Mouse (Mus musculus) MEL (cell line): ENCODE results near the gene Mrpl14.

Experiments used
- CHD2 ChIP-seq: IDR thresholded peaks from 2 replicates; pipeline ENCODE4 v1.6.1; 2011; ENCODE audit warnings: low read length, improper control_type of control experiment
- CTCF ChIP-seq, 3 experiments: IDR thresholded peaks in 2 of 3; conservative IDR thresholded peaks in 1 of 3; 2 replicates each; pipeline ENCODE4 v1.5.1; 2011 to 2012; ENCODE audit warnings: low read length in 3 of 3, low read depth in 2 of 3, mild to moderate bottlenecking in 2 of 3, improper control_type of control experiment in 1 of 3, inconsistent platforms in 1 of 3, mixed read lengths in 1 of 3, moderate library complexity in 1 of 3; ENCODE audit not compliant: control insufficient read depth in 1 of 3, insufficient read depth in 1 of 3, poor library complexity in 1 of 3, severe bottlenecking in 1 of 3
- GATA1 ChIP-seq: IDR thresholded peaks from 2 replicates; pipeline ENCODE4 v1.6.1; 2011; ENCODE audit warnings: low read depth, low read length, improper control_type of control experiment
- HCFC1 ChIP-seq: IDR thresholded peaks from 2 replicates; pipeline ENCODE4 v1.6.1; 2012; ENCODE audit warnings: low read depth, mild to moderate bottlenecking, inconsistent platforms, low read length, improper control_type of control experiment, moderate library complexity
- MAX ChIP-seq: IDR thresholded peaks from 2 replicates; pipeline ENCODE4 v1.6.1; 2011; ENCODE audit warnings: low read length, improper control_type of control experiment
- MEF2A ChIP-seq: IDR thresholded peaks from 2 replicates; pipeline ENCODE4 v1.6.1; 2014; ENCODE audit warnings: low read depth, mild to moderate bottlenecking, inconsistent platforms, low read length, improper control_type of control experiment; ENCODE audit not compliant: poor library complexity, insufficient replicate concordance, severe bottlenecking; ENCODE audit errors: extremely low read depth
- POLR2A ChIP-seq, 2 experiments: IDR thresholded peaks; 2 replicates each; pipeline ENCODE4 v1.6.1; 2011 to 2012; ENCODE audit warnings: low read length in 2 of 2, mild to moderate bottlenecking in 2 of 2, control low read depth in 1 of 2, improper control_type of control experiment in 1 of 2, low read depth in 1 of 2, moderate library complexity in 1 of 2; ENCODE audit not compliant: control insufficient read depth in 1 of 2, insufficient read depth in 1 of 2, poor library complexity in 1 of 2
- TCF12 ChIP-seq: IDR thresholded peaks from 2 replicates; pipeline ENCODE4 v1.6.1; 2014; ENCODE audit warnings: low read depth, mild to moderate bottlenecking, inconsistent platforms, low read length, improper control_type of control experiment, moderate library complexity
- ZKSCAN1 ChIP-seq: IDR thresholded peaks from 2 replicates; pipeline ENCODE4 v1.6.1; 2012; ENCODE audit warnings: low read depth, mild to moderate bottlenecking, inconsistent platforms, low read length, improper control_type of control experiment, moderate library complexity

- TF ChIP-seq CTCF (IDR thresholded peaks at IDR 0.05 in 2 of 3, conservative IDR thresholded peaks at IDR 0.05 in 1 of 3; ENCODE audit: control insufficient read depth in 1 of 3, insufficient read depth in 1 of 3, low read depth in 2 of 3, low read length in 3 of 3, poor library complexity in 1 of 3, severe bottlenecking in 1 of 3): no peak
- no peak for TF ChIP-seq HCFC1
- TF ChIP-seq CHD2: no peak
- peak; percentile 94 for TF ChIP-seq ZKSCAN1
- TF ChIP-seq MEF2A: no peak
- TF ChIP-seq POLR2A (IDR thresholded peaks at IDR 0.05; ENCODE audit: control insufficient read depth in 1 of 2, insufficient read depth in 1 of 2, low read depth in 1 of 2, low read length in 2 of 2, poor library complexity in 1 of 2): peak; percentile 6 to 12; a peak in 2 of 4 replicates
- TF ChIP-seq GATA1: peak; percentile 28; the same call in 1 of the 2 replicates
- TF ChIP-seq MAX: no peak
- 0 out of 2 replicates have a peak, but pooled peaks have one; percentile 10 for TF ChIP-seq TCF12
Measured at GRCm38 (mm10) chr17:45737078-45737601, 51.0 kb downstream of the Mrpl14 start.
